Mouse (Mus musculus) CH12.LX (cell line): ENCODE measurements at regions not wholly inside any gene's neighbourhood (a gene's known extent, or its start where the extent isn't known, plus 50 kb on each side); places are given as distances from the start of the nearest gene placed in this dataset.

Experiments used
- CTCF ChIP-seq, 2 experiments: IDR thresholded peaks in 1 of 2; conservative IDR thresholded peaks in 1 of 2; 2 replicates each; pipeline ENCODE4 v1.5.1; 2011 to 2012; ENCODE audit warnings: low read depth in 2 of 2, low read length in 2 of 2, improper control_type of control experiment in 1 of 2, inconsistent platforms in 1 of 2, mild to moderate bottlenecking in 1 of 2, moderate library complexity in 1 of 2
- GABPA ChIP-seq: IDR thresholded peaks from 2 replicates; pipeline ENCODE4 v1.6.1; 2012; ENCODE audit warnings: low read depth, low read length, improper control_type of control experiment, inconsistent platforms; ENCODE audit not compliant: insufficient replicate concordance
- HCFC1 ChIP-seq: IDR thresholded peaks from 2 replicates; pipeline ENCODE4 v1.6.1; 2012; ENCODE audit warnings: low read depth, mild to moderate bottlenecking, inconsistent platforms, low read length, improper control_type of control experiment
- JUN ChIP-seq: IDR thresholded peaks from 2 replicates; pipeline ENCODE4 v1.6.1; 2011; ENCODE audit warnings: low read depth, mild to moderate bottlenecking, low read length, improper control_type of control experiment, moderate library complexity; ENCODE audit not compliant: insufficient read depth
- MAX ChIP-seq: IDR thresholded peaks from 2 replicates; pipeline ENCODE4 v1.6.1; 2011; ENCODE audit warnings: low read length, improper control_type of control experiment
- MAZ ChIP-seq: IDR thresholded peaks from 2 replicates; pipeline ENCODE4 v1.6.1; 2012; ENCODE audit warnings: low read depth, mild to moderate bottlenecking, inconsistent platforms, low read length, improper control_type of control experiment, moderate library complexity
- POLR2A ChIP-seq: IDR thresholded peaks from 2 replicates; pipeline ENCODE4 v1.6.1; 2011; ENCODE audit warnings: low read depth, mild to moderate bottlenecking, improper control_type of control experiment, low read length
- SIN3A ChIP-seq: IDR thresholded peaks from 2 replicates; pipeline ENCODE4 v1.6.1; 2012; ENCODE audit warnings: low read length, improper control_type of control experiment, inconsistent platforms

- TF ChIP-seq CTCF (conservative IDR thresholded peaks at IDR 0.05 in 1 of 2, IDR thresholded peaks at IDR 0.05 in 1 of 2; ENCODE audit: low read depth in 2 of 2, low read length in 2 of 2) = no peak
- no peak for TF ChIP-seq GABPA
- no peak for TF ChIP-seq POLR2A
- no peak for TF ChIP-seq MAX
- TF ChIP-seq MAZ = no peak
- no peak for TF ChIP-seq JUN
- TF ChIP-seq HCFC1 = no peak
- TF ChIP-seq SIN3A = no peak
These were observed 254.1 kb upstream of the Zeb2 start for GRCm38 (mm10) chr2:45371268-45371667.
